Mouse (Mus musculus) gastrocnemius, postnatal 36 days (tissue): ENCODE results near the gene Mmrn2. TPM values are rescaled to one million over a fixed set of nuclear protein-coding genes. Genes with fewer than 3 reads are reported as not detected.
"Not testable (repeated sequence)": the region's sequence is repeated elsewhere in the genome, so short reads cannot be mapped to it uniquely, and the experiment has no call there.

Source experiments
- DNase-seq, 2 experiments: peaks; one replicate each; pipeline ENCODE4 v3.0.0; 2022
- intact Hi-C: fragments of 180-260 bp; cut with DNase I; formaldehyde crosslinking; loops from one replicate; pipeline ENCODE4 v1.15.1; 2025
- total RNA-seq, 2 experiments: library from RNA; stranded (reverse); gene quantifications; 2 replicates each; pipeline ENCODE4 v1.2.3; 2021

Mmrn2 gene
- total RNA-seq, 2 experiments from 2014 or later = 10.1 to 11.4 TPM

DNA sequence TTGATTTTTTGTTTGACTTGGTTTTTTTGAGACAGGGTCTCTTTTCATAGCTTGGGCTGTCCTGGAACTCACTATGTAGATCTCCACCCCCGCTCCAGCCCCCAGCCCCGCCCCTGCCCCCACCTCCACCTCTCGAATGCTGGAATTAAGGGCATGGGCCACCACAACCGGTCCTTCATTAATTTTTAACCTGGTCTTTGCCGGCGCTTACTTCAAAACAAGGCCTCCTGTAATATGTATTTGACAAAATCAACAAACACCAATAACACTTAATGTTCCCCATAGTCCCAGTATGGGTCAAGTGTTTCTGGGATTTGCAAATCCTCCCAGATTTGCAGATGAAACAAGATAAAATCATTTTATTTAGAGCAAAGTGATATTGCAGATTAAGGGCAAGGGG is 15.0 kb upstream of the Mmrn2 start:
- DNase-seq = no peak
- intact Hi-C loops = loop anchor here (10.0 kb wide), 1 partner anchor 255 kb away; the partner anchor contains the start of gene A630023A22Rik

DNA sequence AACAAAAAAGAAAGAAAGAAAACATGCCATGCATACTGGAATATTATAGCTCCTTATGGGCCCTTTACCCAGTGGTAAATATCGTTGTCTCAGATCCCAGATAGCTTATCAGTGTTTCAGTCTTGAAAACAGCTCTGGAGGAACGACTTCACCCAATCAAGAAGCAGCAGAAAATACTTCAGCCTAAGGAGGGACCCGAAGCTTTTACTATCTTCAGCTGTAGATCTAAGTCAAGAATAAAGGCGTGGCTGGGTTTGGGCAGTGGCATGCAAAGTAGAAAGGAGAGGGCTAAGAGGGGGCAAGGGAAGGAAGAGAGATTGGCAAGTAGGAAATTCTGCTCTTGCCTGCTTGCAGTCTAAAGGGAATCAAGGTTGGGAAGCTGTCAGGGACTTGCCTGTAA is 13.1 kb upstream of the Mmrn2 start:
- DNase-seq = no peak
- intact Hi-C loops = loop anchor here (2.0 to 10.0 kb wide), 3 partner anchors 51 to 257 kb away; partner anchors contain the start of genes A630023A22Rik, Glud1 and Shld2

DNA sequence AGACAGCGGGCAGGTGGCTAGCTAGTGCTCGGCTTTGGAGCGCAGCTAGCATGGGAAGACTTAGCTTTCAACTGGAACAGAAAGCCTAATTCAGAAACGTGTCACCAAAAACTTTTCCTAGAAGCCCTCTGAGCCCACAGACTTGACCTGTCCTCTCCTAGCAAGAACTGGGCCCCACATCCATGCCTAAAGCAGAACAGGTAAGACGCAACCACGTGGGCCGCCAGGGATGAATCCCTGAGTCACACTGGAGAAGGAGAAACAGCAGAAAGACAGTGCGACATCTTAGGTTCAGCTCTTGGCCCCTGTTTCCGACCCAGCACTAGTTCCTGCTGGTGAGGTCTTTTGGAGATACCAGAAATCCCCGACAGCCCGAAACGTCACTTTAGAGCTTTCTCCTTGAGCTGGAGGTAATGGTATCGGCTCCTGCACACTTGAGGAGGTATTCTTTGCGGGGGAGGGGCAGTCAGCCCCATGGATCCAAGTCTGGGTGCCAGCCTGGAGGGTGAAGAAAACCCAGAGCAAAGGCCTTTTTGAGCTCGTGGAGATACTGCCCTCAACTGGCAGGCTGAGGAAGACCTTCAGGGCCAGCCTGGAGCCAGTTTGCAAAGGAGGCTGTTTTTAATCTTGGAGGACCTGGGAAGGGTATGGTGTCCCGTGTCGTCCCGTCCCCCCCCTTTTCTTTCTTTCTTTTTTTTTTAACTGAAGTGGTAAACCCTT is 12.4 kb upstream of the Mmrn2 start:
- intact Hi-C loops = loop anchor here (2.0 to 10.0 kb wide), 3 partner anchors 52 to 258 kb away; partner anchors contain the start of genes A630023A22Rik, Glud1 and Shld2
- peak; percentile 58 to 59 for DNase-seq

DNA sequence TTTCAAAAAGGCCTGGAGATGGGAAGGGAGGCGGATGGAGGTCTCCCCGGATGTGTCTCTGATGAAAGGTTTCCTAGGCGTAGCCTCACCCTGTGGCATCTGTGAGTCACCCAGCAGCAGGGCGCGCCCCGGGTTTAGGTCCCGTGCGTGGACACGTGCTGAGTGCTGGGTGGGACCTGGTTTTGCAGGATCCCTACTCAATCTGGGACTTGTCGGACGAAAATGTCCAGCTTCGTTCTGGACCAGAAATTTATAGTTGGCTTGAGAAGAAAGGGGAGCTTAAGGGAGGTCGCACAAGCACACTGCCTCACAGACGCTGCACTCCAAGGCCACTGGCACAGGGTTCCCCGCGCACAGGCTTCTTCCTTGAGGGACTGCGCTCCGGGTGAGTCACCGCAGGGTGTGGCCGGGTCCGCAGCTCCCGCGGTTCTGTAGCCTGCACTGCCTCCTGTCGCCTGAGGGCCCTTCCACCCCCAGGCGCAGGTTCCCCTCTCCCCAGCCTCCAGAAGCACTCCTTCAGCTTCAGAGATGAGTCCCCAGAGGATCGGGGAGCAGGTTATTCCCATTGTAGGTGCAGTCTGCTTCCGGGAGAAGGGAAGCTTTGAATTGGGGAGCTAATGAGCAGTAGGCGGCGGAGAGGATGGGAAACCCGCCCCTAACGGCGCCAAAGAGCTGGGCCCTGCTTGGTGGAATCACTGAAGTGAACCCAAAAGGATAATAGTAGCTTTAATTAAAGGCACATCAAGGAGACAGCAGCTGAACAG is 11.6 kb upstream of the Mmrn2 start:
- intact Hi-C loops = loop anchor here (2.0 to 10.0 kb wide), 3 partner anchors 53 to 259 kb away; partner anchors contain the start of genes A630023A22Rik, Glud1 and Shld2
- peak; percentile 74 to 83 for DNase-seq

DNA sequence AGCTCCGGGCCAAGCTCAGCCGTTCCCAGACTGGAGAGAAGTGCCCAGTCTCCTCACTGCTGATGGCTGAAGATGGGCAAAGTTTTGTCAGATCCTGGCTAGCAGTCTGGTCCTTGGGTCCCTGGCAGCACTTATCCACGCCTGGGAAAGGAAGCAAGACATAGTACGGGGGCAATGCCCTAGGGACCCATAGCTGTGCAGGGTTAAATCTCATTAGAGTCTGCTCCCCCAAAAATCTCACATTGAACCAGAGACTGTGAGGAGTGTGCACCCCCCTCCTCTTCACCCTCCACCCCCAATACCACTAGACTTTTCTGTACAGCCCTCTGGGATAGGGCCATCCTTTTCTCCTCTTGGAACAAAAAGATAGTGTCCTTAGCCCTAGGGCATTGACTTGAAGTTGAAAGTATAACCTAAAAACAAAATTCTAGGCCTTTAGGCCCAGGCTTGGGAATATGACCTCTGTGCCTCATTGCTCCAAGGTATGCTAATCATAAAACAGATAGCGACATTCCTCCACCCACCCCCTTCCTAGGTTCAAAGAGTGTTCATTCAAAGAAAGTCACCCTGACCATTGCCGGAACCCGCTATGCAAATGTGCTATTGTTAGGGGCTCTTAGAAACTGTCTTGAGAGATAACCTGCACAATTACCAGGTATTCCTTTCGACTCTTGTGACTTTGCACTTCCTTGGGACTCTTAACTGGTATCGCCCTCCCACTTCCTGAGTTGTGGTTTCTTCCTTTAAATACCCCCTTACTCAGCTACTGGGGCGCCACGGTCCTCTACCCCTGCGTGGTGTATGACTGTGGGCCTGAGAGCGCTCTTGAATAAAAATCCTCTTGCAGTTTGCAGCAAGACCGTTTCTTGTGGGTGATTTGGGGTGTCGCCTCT is 10.8 kb upstream of the Mmrn2 start:
- intact Hi-C loops = loop anchor here (10.0 kb wide), 1 partner anchor 260 kb away; the partner anchor contains the start of gene A630023A22Rik
- DNase-seq = not testable (repeated sequence)

DNA sequence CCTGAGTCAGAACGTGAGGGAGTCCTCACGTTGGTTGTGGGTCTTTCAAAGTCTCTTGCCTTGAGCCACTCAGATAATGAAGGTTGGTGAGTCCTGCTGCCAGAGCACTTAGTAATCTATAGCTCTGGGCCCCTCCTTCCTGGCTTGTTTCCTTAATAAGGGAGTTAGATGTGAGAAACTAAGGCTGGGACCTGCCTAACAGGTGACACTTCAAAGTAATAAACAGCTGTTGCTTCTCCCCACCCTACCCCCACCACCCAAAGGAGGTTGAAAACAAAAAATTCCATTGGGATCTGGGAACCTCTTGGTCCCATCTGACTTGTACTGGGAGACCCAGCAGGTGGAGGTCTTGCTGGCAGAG is 10.1 kb upstream of the Mmrn2 start:
- intact Hi-C loops = loop anchor here (10.0 kb wide), 1 partner anchor 260 kb away; the partner anchor contains the start of gene A630023A22Rik
- no peak for DNase-seq

DNA sequence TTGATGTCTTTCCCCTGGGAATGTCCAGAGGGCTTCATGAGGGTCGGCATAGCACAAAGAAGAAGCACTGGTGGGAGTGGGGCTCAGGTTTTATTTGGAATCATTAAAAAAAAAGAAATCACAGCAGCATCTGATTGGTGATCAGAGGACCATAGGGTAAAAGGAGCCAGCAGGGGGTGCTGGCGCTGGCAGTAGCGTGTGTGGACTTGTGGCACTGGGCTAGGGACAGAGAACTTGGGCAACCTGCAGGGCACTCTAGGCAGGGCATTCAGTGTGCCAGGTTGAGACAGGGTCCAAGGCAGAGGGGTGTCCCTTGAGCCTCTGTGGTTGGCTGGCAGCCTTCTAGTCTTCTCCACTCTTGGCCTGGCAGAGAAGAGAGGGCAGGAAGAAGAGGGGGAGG is 5.1 kb upstream of the Mmrn2 start:
- intact Hi-C loops = loop anchor here (2.0 to 5.0 kb wide), 3 partner anchors 29 to 407 kb away; no protein-coding TSS in a partner anchor

DNA sequence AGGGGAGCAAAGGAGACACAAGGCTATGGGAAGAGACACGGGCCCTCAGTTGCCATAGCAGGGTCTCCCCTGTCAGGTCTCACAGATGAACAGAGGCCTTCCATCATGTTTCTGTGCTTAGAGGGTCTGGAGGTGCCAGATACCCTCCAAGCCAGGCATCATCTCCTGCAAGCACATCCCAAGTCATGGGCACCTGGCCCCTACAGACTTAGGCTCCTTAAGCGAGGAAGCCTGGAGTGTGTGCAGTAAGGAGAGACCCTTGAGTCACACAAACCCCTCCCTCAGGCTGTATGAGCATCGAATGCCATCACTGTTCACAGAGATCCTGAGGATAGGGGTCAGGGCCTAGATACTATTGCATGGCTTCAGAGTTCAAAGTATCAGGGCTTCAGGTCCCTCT is 4.3 kb upstream of the Mmrn2 start:
- intact Hi-C loops = loop anchor here (2.0 to 5.0 kb wide), 3 partner anchors 28 to 406 kb away; no protein-coding TSS in a partner anchor
- no peak for DNase-seq

More for the DNA sequence above, 5.1 kb upstream of the Mmrn2 start:
- no peak for DNase-seq

DNA sequence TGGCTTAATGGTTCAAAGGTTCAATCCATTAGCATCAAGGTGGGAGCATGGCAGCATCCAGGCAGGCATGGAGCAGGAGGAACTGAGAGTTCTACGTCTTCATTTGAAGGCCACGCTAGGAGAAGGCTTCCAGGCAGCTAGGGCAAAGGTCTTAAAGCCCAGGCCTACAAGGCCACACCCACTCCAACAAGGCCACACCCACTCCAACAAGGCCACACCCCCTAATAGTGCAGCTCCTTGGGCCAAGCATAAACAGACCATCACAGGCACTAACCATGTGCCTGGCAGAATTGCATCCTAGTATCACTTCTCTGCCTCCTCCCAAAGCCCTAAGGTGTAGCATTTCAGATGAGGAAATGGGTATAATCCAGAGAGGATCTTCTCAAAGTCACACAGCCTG is 3.5 kb upstream of the Mmrn2 start:
- intact Hi-C loops = loop anchor here (2.0 to 5.0 kb wide), 3 partner anchors 27 to 406 kb away; no protein-coding TSS in a partner anchor
- DNase-seq = no peak

DNA sequence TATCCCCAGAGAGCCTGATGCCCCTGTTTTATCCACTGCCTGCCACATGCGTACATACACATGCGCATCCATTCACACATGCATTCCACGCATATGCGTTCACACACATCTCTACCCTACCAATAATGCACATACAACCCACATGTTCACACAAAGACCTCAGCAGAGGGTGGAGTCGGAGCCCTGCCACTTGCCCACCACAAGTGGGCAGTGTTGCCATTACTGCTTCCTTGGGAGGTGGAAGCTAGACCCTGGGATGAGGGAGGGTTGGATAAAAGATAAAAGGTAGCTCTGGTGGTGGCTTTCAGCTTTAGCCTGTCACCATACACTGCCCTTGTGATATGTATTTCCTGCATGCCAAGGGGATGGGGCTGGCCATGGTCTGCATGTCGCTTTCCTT is 2.6 kb upstream of the Mmrn2 start:
- peak in 1 of 2 experiments; percentile 56 for DNase-seq
- intact Hi-C loops = loop anchor here (5.0 kb wide), 2 partner anchors 180 to 405 kb away; no protein-coding TSS in a partner anchor

DNA sequence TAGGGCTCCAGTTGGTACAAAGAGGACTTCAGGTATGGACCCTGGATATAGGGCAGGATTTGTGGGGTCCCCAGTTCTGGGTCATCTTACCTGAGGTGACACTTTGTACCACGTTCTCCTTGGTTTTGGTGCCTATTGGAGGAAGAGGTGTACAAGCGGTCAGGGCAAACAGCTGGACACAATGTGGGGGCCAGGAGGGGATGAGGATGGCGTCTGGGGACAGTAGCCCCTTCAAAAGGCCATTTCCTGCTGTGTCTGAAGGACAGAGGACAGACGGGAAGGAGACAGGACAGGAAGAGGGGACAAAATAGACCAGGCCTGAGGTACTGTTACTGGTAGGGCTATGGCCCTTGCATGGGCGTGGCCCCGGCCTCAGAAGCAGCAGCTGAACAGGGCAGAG is 1.7 kb upstream of the Mmrn2 start:
- intact Hi-C loops = loop anchor here (5.0 kb wide), 2 partner anchors 179 to 404 kb away; no protein-coding TSS in a partner anchor
- no peak for DNase-seq

DNA sequence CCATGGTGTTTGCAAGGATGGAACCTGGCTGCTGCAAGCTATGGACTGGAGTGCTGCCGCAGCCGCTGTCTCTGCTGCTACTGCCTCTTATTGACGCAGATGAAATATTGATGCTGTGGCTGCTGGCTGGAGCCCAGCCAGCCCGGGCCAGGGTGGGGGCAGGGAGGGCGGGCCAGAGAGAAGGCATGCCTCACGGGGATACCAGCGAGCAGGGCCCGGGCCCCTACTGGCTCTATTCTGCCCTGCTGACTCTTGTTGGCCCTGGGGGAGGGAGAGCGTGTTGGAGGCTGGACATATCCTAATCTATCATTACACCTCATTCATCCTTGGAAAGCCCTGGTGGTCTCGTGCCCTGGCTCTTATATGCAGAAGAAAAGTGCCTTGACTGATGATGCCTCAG is 688 bp upstream of the Mmrn2 start, which contains the start of gene Sncg:
Gene Sncg (minus strand): TSS at position 213 of the 400 bp plus-strand sequence.
- no peak for DNase-seq
- intact Hi-C loops = loop anchor here (2.0 to 5.0 kb wide), 3 partner anchors 16 to 403 kb away; no protein-coding TSS in a partner anchor

DNA sequence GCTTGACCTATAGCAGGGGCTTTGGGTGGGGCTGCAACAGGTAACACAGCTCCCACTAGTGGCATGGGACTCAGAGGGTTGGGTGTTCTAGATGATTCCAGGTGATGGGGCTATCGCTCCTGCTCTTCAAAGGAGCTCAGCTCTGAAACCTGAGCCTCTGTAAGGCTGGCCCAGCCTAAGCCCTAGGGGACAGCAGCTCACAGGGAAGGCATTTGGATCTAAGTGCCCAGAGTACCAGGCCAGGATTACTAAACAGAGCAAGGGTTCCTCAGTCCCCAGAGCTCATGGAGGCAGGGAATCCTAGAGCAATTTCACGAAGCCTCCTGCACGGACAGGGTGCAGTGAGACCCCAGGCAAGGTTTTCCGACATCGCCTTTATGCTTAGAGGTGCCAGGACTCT is 676 bp downstream of the Mmrn2 start:
- no peak for DNase-seq
- intact Hi-C loops = loop anchor here (2.0 kb wide), 1 partner anchor 15 kb away; no protein-coding TSS in a partner anchor

DNA sequence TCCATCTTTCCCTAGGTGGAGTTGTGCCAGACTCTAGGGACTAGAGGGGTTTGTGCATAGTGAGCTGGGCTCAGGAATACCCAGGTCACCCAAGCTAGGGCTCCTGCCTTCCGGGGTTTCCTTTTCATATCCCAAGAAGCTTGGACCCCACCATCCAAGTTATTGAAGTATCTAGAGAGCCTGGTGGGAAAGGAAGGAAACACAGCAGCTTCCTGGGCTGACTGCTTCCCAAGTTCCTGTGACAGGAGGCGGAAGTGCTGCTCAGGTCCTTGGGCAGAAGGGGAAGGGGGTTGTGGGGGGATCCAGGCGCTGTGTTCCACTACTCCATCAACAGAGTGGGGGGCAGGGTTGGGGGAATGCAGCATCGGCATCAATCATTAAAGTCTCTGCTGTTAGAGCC is 1.9 kb downstream of the Mmrn2 start:
- intact Hi-C loops = no loop called here
- no peak for DNase-seq

DNA sequence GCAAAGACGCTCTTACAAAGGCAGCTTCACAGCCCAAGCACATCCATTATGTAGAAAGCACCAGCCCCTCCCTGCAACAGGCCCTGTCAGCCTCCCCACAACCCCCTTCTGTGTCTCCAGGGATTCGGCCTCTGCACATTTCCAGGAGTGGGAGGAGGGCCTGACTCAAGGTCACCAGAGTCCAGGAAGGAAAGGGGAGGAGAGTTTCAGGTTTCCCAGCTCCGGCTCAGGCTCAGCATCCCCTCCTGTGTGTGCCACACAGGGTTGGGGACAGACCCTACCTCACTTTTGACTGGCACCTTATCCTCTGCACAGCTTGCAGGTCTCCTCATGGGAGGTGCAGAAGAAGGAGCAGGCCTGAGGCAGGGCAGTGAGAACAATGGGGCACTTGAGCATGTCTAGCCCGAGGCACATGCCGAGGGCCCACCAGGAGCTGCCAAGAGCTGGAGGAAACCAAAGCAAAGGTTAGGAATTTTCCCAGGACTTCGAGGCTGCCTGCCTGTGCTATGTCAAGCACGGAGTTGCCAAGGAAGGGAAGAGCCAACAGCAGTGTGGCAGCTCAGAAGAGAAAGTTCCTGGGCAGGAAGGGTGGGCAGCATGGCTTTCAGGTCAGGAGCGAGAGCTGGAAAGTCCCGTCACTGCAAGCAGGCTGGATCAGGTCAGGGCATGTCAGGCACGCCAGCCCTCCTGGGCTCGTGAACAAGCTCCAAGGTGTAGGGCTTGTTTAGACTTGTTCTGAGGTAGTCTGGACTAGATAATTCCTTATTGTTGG is 3.5 kb downstream of the Mmrn2 start:
- intact Hi-C loops = no loop called here
- DNase-seq = no peak

DNA sequence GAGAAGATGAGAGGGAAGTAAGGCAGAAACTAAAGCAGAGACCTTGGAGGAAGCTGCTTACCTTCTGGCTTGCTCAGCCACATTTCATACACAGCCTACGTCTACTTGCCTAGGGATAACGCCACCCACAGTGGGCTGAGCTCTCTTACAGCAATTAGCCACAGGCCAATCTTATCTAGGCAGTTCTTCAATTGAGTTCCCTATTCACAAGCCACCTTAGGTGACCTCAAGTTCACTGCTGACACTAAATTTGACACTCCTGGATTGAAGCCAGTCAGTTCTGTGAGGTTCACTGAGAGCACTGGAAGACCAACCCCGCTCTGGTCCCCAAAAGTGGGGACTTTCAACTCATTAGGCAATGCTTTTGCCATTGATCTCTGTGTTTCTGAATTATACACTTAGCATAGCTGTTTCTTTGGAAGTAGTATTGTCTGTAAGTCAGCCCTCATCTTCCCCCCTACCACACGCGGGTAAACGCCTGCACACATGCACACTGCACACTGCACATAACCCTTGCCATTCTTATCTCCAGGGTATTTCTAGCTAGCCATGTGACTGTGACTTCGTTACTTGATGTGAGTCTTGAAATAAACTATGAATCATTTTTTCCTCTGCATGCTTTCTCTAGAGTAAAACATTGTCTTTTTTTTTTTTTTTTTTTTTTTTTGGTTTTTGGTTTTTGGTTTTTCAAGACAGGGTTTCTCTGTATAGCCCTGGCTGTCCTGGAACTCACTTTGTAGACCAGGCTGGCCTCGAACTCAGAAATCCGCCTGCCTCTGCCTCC is 7.8 kb downstream of the Mmrn2 start:
- intact Hi-C loops = no loop called here

DNA sequence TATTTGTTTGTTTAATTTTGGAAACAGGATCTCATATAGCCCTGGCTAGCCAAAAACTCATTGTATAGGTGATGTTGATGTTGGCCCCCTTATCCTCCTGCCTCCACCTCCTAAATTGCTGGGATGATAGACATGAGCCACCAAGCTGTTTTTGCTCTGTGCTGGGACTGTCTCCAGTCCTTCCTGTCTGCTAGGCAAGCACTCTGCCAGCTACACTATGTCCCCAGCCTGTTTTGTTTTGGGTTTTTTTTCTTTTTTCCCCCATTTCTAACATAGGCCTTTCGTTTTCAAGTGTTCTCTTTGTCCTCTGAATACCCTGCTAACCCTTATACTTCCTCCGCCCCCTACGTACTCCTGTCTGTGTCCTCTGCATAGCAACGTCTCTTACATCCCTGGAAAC is 18.0 kb downstream of the Mmrn2 start:
- intact Hi-C loops = no loop called here
- no peak for DNase-seq

More for the DNA sequence above, 7.8 kb downstream of the Mmrn2 start:
- no peak for DNase-seq

DNA sequence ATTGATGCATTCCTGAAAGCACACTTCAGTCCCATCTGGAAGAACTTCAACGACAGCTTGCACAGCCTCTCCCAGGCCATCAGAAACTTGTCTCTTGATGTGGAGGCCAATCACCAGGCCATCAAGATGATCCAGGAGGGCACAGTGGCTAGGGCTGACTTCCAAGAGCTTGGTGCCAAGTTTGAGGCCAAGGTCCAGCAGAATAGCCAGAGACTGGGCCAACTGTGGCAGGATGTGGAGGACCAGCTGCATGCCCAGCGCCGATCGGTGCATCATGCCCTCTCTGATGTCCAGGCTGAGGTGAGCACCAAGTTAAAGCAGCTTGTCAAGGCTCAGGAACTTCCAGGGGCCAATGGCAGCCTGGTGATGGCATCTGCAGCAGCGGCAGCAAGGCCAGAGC is 22.6 kb downstream of the Mmrn2 start:
- intact Hi-C loops = loop anchor here (2.0 kb wide), 1 partner anchor 27 kb away; no protein-coding TSS in a partner anchor
- no peak for DNase-seq
